Mouse (Mus musculus): ENCODE measurements at regions not wholly inside any gene's neighbourhood (a gene's known extent, or its start where the extent isn't known, plus 50 kb on each side); places are given as distances from the start of the nearest gene placed in this dataset.
A peak's percentile ranks its signal among the peaks of the same experiment; 100 is the strongest.

GRCm38 (mm10) chr5:119350325-119350915, 320.0 kb upstream of the Tbx3 start:
- ATAC-seq (replicated peaks; ENCODE audit: low FRiP score): no peak
- H3K27me3 ChIP-seq: no peaks in the 10 kb centered on the region

GRCm38 (mm10) chr5:119355471-119355870, 315.0 kb upstream of the Tbx3 start:
- ATAC-seq (replicated peaks; ENCODE audit: low FRiP score): no peak
- H3K9me3 ChIP-seq (replicated peaks): no peaks in the 10 kb centered on the region

More at GRCm38 (mm10) chr5:119350325-119350915, 320.0 kb upstream of the Tbx3 start:
- Histone ChIP-seq H3K36me3 (no peaks in the 10 kb centered on the region), H3K9ac (no peak overlapping the region), H3K4me1 (no peaks in the 10 kb centered on the region), H3K4me3 (replicated peaks) (no peak overlapping the region), H3K27ac (no peak overlapping the region), H3K9me3 (replicated peaks) (no peaks in the 10 kb centered on the region), H3K4me2 (no peak overlapping the region)
- WGBS: 21% methylated on average over 8 of the region's 8 CpGs

GRCm38 (mm10) chr5:119356051-119356450, 314.4 kb upstream of the Tbx3 start:
- 29% methylated on average over 5 of the region's 5 CpGs for WGBS

More at GRCm38 (mm10) chr5:119355471-119355870, 315.0 kb upstream of the Tbx3 start:
- H3K9ac ChIP-seq: no peak overlapping the region
- no peak overlapping the region for H3K4me2 ChIP-seq
- H3K4me3 ChIP-seq (replicated peaks): no peak overlapping the region
- 90% methylated on average over 10 of the region's 10 CpGs for WGBS
- H3K27ac ChIP-seq: no peak overlapping the region
- peaks cover 14% of the 10 kb centered on the region; the same call in 1 of the 2 replicates for H3K4me1 ChIP-seq
- H3K36me3 ChIP-seq: no peaks in the 10 kb centered on the region
- no peaks in the 10 kb centered on the region for H3K27me3 ChIP-seq

GRCm38 (mm10) chr5:119359709-119360108, 310.8 kb upstream of the Tbx3 start:
- ATAC-seq (replicated peaks; ENCODE audit: low FRiP score): no peak
- peaks cover 17% of the 10 kb centered on the region; the same call in 1 of the 2 replicates for H3K4me1 ChIP-seq

More at GRCm38 (mm10) chr5:119356051-119356450, 314.4 kb upstream of the Tbx3 start:
- Histone ChIP-seq H3K36me3 (no peaks in the 10 kb centered on the region), H3K27ac (no peak overlapping the region), H3K9ac (no peak overlapping the region), H3K4me3 (replicated peaks) (no peak overlapping the region), H3K27me3 (no peaks in the 10 kb centered on the region), H3K4me2 (no peak overlapping the region), H3K9me3 (replicated peaks) (no peaks in the 10 kb centered on the region), H3K4me1 (peaks cover 14% of the 10 kb centered on the region; the same call in 1 of the 2 replicates)
- no peak for ATAC-seq (replicated peaks; ENCODE audit: low FRiP score)

GRCm38 (mm10) chr5:119360351-119360750, 310.1 kb upstream of the Tbx3 start:
- ATAC-seq (replicated peaks; ENCODE audit: low FRiP score): no peak
- no peak overlapping the region for H3K27ac ChIP-seq
- no peaks in the 10 kb centered on the region for H3K36me3 ChIP-seq
- H3K4me3 ChIP-seq (replicated peaks): no peak overlapping the region
- WGBS: 91% methylated on average over 2 of the region's 2 CpGs
- H3K9me3 ChIP-seq (replicated peaks): no peaks in the 10 kb centered on the region
- peaks cover 17% of the 10 kb centered on the region; the same call in 1 of the 2 replicates for H3K4me1 ChIP-seq
- H3K9ac ChIP-seq: no peak overlapping the region
- no peak overlapping the region for H3K4me2 ChIP-seq
- H3K27me3 ChIP-seq: no peaks in the 10 kb centered on the region

More at GRCm38 (mm10) chr5:119359709-119360108, 310.8 kb upstream of the Tbx3 start:
- H3K36me3 ChIP-seq: no peaks in the 10 kb centered on the region
- 35% methylated on average over 5 of the region's 5 CpGs for WGBS
- H3K4me2 ChIP-seq: no peak overlapping the region
- no peak overlapping the region for H3K4me3 ChIP-seq (replicated peaks)
- H3K9ac ChIP-seq: no peak overlapping the region
- no peak overlapping the region for H3K27ac ChIP-seq
- H3K27me3 ChIP-seq: no peaks in the 10 kb centered on the region
- no peaks in the 10 kb centered on the region for H3K9me3 ChIP-seq (replicated peaks)

GRCm38 (mm10) chr5:119361406-119362044, 308.9 kb upstream of the Tbx3 start:
- Histone ChIP-seq H3K27ac (peak overlapping the region; percentile 11), H3K4me3 (replicated peaks) (no peak overlapping the region), H3K9ac (no peak overlapping the region), H3K4me1 (peaks cover 14% of the 10 kb centered on the region; the same call in 1 of the 2 replicates), H3K36me3 (no peaks in the 10 kb centered on the region), H3K9me3 (replicated peaks) (no peaks in the 10 kb centered on the region), H3K27me3 (no peaks in the 10 kb centered on the region), H3K4me2 (no peak overlapping the region)
- ATAC-seq (replicated peaks; ENCODE audit: low FRiP score): no peak
- 53% methylated on average over 6 of the region's 6 CpGs for WGBS

GRCm38 (mm10) chr5:119362452-119362851, 308.0 kb upstream of the Tbx3 start:
- Histone ChIP-seq H3K4me1 (peaks cover 12% of the 10 kb centered on the region; the same call in 1 of the 2 replicates), H3K9me3 (replicated peaks) (no peaks in the 10 kb centered on the region), H3K4me2 (no peak overlapping the region), H3K36me3 (no peaks in the 10 kb centered on the region), H3K9ac (no peak overlapping the region), H3K4me3 (replicated peaks) (no peak overlapping the region), H3K27ac (no peak overlapping the region), H3K27me3 (no peaks in the 10 kb centered on the region)
- WGBS: 75% methylated on average over 12 of the region's 12 CpGs
- ATAC-seq (replicated peaks; ENCODE audit: low FRiP score): no peak

- Histone ChIP-seq H3K9me3 (replicated peaks) (no peaks in the 10 kb centered on the region), H3K9ac (no peak overlapping the region), H3K4me3 (replicated peaks) (no peak overlapping the region), H3K27ac (peak overlapping the region; percentile 64; the same call in 1 of the 2 replicates), H3K36me3 (no peaks in the 10 kb centered on the region), H3K4me2 (no peak overlapping the region), H3K27me3 (no peaks in the 10 kb centered on the region), H3K4me1 (peaks cover 8% of the 10 kb centered on the region; the same call in 1 of the 2 replicates)
- WGBS: 48% methylated on average over 4 of the region's 4 CpGs
- no peak for ATAC-seq (replicated peaks; ENCODE audit: low FRiP score)
Measured at GRCm38 (mm10) chr5:119364250-119364649, 306.2 kb upstream of the Tbx3 start.

- Histone ChIP-seq H3K9ac (no peak overlapping the region), H3K27ac (no peak overlapping the region), H3K9me3 (replicated peaks) (no peaks in the 10 kb centered on the region), H3K36me3 (no peaks in the 10 kb centered on the region), H3K27me3 (no peaks in the 10 kb centered on the region), H3K4me2 (no peak overlapping the region), H3K4me1 (0 out of 2 replicates have a peak, but pooled peaks cover 3% of the 10 kb centered on the region), H3K4me3 (replicated peaks) (no peak overlapping the region)
- 84% methylated on average over 6 of the region's 6 CpGs for WGBS
- ATAC-seq (replicated peaks; ENCODE audit: low FRiP score): no peak
Measured at GRCm38 (mm10) chr5:119365157-119365556, 305.3 kb upstream of the Tbx3 start.

GRCm38 (mm10) chr5:119366296-119366695, 304.2 kb upstream of the Tbx3 start:
- Histone ChIP-seq H3K36me3 (no peaks in the 10 kb centered on the region), H3K4me2 (no peak overlapping the region), H3K4me1 (peaks cover 10% of the 10 kb centered on the region), H3K9me3 (replicated peaks) (no peaks in the 10 kb centered on the region), H3K4me3 (replicated peaks) (no peak overlapping the region), H3K27ac (no peak overlapping the region), H3K27me3 (0 out of 2 replicates have a peak, but pooled peaks cover 2% of the 10 kb centered on the region), H3K9ac (no peak overlapping the region)
- WGBS: 29% methylated on average over 5 of the region's 5 CpGs
- ATAC-seq (replicated peaks; ENCODE audit: low FRiP score): no peak

GRCm38 (mm10) chr5:119370481-119370880, 300.0 kb upstream of the Tbx3 start:
- WGBS: 46% methylated on average over 12 of the region's 12 CpGs
- peaks cover 8% of the 10 kb centered on the region for H3K4me1 ChIP-seq

GRCm38 (mm10) chr5:119370931-119371330, 299.5 kb upstream of the Tbx3 start:
- no peak overlapping the region for H3K9ac ChIP-seq
- WGBS: 32% methylated on average over 16 of the region's 16 CpGs
- peak overlapping the region; percentile 38 for H3K4me2 ChIP-seq
- H3K4me3 ChIP-seq (replicated peaks): no peak overlapping the region
- ATAC-seq (replicated peaks; ENCODE audit: low FRiP score): no peak
- 0 out of 2 replicates have a peak, but pooled peaks cover 7% of the 10 kb centered on the region for H3K27me3 ChIP-seq
- H3K9me3 ChIP-seq (replicated peaks): no peaks in the 10 kb centered on the region
- peak overlapping the region; percentile 73 for H3K27ac ChIP-seq
- peaks cover 8% of the 10 kb centered on the region for H3K4me1 ChIP-seq
- no peaks in the 10 kb centered on the region for H3K36me3 ChIP-seq

More at GRCm38 (mm10) chr5:119370481-119370880, 300.0 kb upstream of the Tbx3 start:
- no peaks in the 10 kb centered on the region for H3K9me3 ChIP-seq (replicated peaks)
- no peak overlapping the region for H3K9ac ChIP-seq
- H3K27me3 ChIP-seq: 0 out of 2 replicates have a peak, but pooled peaks cover 7% of the 10 kb centered on the region
- no peak overlapping the region for H3K4me3 ChIP-seq (replicated peaks)
- peak overlapping the region; percentile 73 for H3K27ac ChIP-seq
- H3K4me2 ChIP-seq: peak overlapping the region; percentile 38
- no peaks in the 10 kb centered on the region for H3K36me3 ChIP-seq
- no peak for ATAC-seq (replicated peaks; ENCODE audit: low FRiP score)
